Mouse (Mus musculus): ENCODE measurements around the gene Cdca7l. TPM values are rescaled to one million over a fixed set of nuclear protein-coding genes. Genes with fewer than 3 reads are reported as not detected.

The Cdca7l gene
- total and polyA plus RNA-seq, 2 experiments from 2014 or later: 4.4 to 5.9 TPM

- TF ChIP-seq CTCF (IDR thresholded peaks at IDR 0.05; ENCODE audit: low read depth): no peak
- WGBS: 25% methylated on average over 11 of the region's 12 CpGs
- H3K27me3 ChIP-seq (ENCODE audit: insufficient read depth, low read length): 0 out of 2 replicates have a peak, but pooled peaks cover 3% of the 10 kb centered on the region
- peaks cover 10% of the 10 kb centered on the region for H3K4me1 ChIP-seq (ENCODE audit: insufficient read depth, low read length)
- no peaks in the 10 kb centered on the region for H3K9me3 ChIP-seq (ENCODE audit: low read length)
- H3K9ac ChIP-seq (replicated peaks; ENCODE audit: low read length): no peak overlapping the region
- H3K36me3 ChIP-seq (ENCODE audit: insufficient read depth, low read length): no peaks in the 10 kb centered on the region
- DNase-seq (ENCODE audit: low spot score): peak; percentile 34
- no peak overlapping the region for H3K27ac ChIP-seq
- peak; percentile 48; the same call in 1 of the 2 replicates for ATAC-seq
- H3K4me2 ChIP-seq (ENCODE audit: low read depth, low read length): peak overlapping the region; percentile 48; the same call in 1 of the 2 replicates
- H3K4me3 ChIP-seq (ENCODE audit: low read length): no peak overlapping the region
Measured at GRCm38 (mm10) chr12:117807637-117808036, 3.5 kb downstream of the Cdca7l start.

GRCm38 (mm10) chr12:117808355-117809326, 4.6 kb downstream of the Cdca7l start:
- ATAC-seq (no peak), DNase-seq (ENCODE audit: low spot score) (no peak)
- Histone ChIP-seq H3K27me3 (ENCODE audit: insufficient read depth, low read length) (0 out of 2 replicates have a peak, but pooled peaks cover 3% of the 10 kb centered on the region), H3K9ac (replicated peaks; ENCODE audit: low read length) (no peak overlapping the region), H3K4me3 (ENCODE audit: low read length) (0 out of 2 replicates have a peak overlapping the region, but pooled peaks have one; percentile 11), H3K9me3 (ENCODE audit: low read length) (no peaks in the 10 kb centered on the region), H3K4me2 (ENCODE audit: low read depth, low read length) (peak overlapping the region; percentile 48), H3K27ac (no peak overlapping the region), H3K36me3 (ENCODE audit: insufficient read depth, low read length) (no peaks in the 10 kb centered on the region), H3K4me1 (ENCODE audit: insufficient read depth, low read length) (peaks cover 10% of the 10 kb centered on the region)
- WGBS: 21% methylated on average over 17 of the region's 17 CpGs
- no peak for TF ChIP-seq CTCF (IDR thresholded peaks at IDR 0.05; ENCODE audit: low read depth)

- H3K36me3 ChIP-seq (ENCODE audit: insufficient read depth, low read length): no peaks in the 10 kb centered on the region
- H3K27me3 ChIP-seq (ENCODE audit: insufficient read depth, low read length): 0 out of 2 replicates have a peak, but pooled peaks cover 3% of the 10 kb centered on the region
- peaks cover 10% of the 10 kb centered on the region for H3K4me1 ChIP-seq (ENCODE audit: insufficient read depth, low read length)
- no peak for TF ChIP-seq CTCF (IDR thresholded peaks at IDR 0.05; ENCODE audit: low read depth)
- no peaks in the 10 kb centered on the region for H3K9me3 ChIP-seq (ENCODE audit: low read length)
- DNase-seq (ENCODE audit: low spot score): no peak
- peak; percentile 37; the same call in 1 of the 2 replicates for ATAC-seq
- WGBS: 30% methylated on average over 10 of the region's 10 CpGs
- H3K9ac ChIP-seq (replicated peaks; ENCODE audit: low read length): no peak overlapping the region
- no peak overlapping the region for H3K4me3 ChIP-seq (ENCODE audit: low read length)
- H3K4me2 ChIP-seq (ENCODE audit: low read depth, low read length): no peak overlapping the region
- no peak overlapping the region for H3K27ac ChIP-seq
Measured at GRCm38 (mm10) chr12:117809327-117810017, 5.4 kb downstream of the Cdca7l start.

- H3K4me1 ChIP-seq (ENCODE audit: insufficient read depth, low read length): peaks cover 10% of the 10 kb centered on the region
- ATAC-seq (0 out of 2 replicates have a peak, but pooled peaks have one; percentile 19), DNase-seq (ENCODE audit: low spot score) (peak; percentile 15)
- no peak for TF ChIP-seq CTCF (IDR thresholded peaks at IDR 0.05; ENCODE audit: low read depth)
- WGBS: 23% methylated on average over 11 of the region's 11 CpGs
- H3K27me3 ChIP-seq (ENCODE audit: insufficient read depth, low read length): 0 out of 2 replicates have a peak, but pooled peaks cover 3% of the 10 kb centered on the region
- H3K27ac ChIP-seq: no peak overlapping the region
- H3K4me2 ChIP-seq (ENCODE audit: low read depth, low read length): no peak overlapping the region
- no peak overlapping the region for H3K4me3 ChIP-seq (ENCODE audit: low read length)
- H3K36me3 ChIP-seq (ENCODE audit: insufficient read depth, low read length): no peaks in the 10 kb centered on the region
- H3K9me3 ChIP-seq (ENCODE audit: low read length): no peaks in the 10 kb centered on the region
- H3K9ac ChIP-seq (replicated peaks; ENCODE audit: low read length): no peak overlapping the region
Measured at GRCm38 (mm10) chr12:117810074-117810473, 6.0 kb downstream of the Cdca7l start.

GRCm38 (mm10) chr12:117820138-117820858, 16.2 kb downstream of the Cdca7l start:
- Histone ChIP-seq H3K4me3 (ENCODE audit: low read length) (no peak overlapping the region), H3K4me1 (ENCODE audit: insufficient read depth, low read length) (no peaks in the 10 kb centered on the region), H3K36me3 (ENCODE audit: insufficient read depth, low read length) (no peaks in the 10 kb centered on the region), H3K27ac (no peak overlapping the region), H3K27me3 (ENCODE audit: insufficient read depth, low read length) (no peaks in the 10 kb centered on the region; the same call in 1 of the 2 replicates), H3K9me3 (ENCODE audit: low read length) (no peaks in the 10 kb centered on the region), H3K4me2 (ENCODE audit: low read depth, low read length) (no peak overlapping the region), H3K9ac (replicated peaks; ENCODE audit: low read length) (no peak overlapping the region)
- ATAC-seq: 0 out of 2 replicates have a peak, but pooled peaks have one; percentile 51
- DNase-seq (ENCODE audit: low spot score): peak; percentile 80
- TF ChIP-seq CTCF (IDR thresholded peaks at IDR 0.05; ENCODE audit: low read depth): peak; percentile 77
- WGBS: 48% methylated on average over 4 of the region's 4 CpGs

- no peak for ATAC-seq
- no peak overlapping the region for H3K9ac ChIP-seq (replicated peaks; ENCODE audit: low read length)
- no peaks in the 10 kb centered on the region for H3K9me3 ChIP-seq (ENCODE audit: low read length)
- H3K4me2 ChIP-seq (ENCODE audit: low read depth, low read length): no peak overlapping the region
- peak; percentile 69 for TF ChIP-seq CTCF (IDR thresholded peaks at IDR 0.05; ENCODE audit: low read depth)
- H3K27ac ChIP-seq: no peak overlapping the region
- no peaks in the 10 kb centered on the region for H3K36me3 ChIP-seq (ENCODE audit: insufficient read depth, low read length)
- peak; percentile 16 for DNase-seq (ENCODE audit: low spot score)
- H3K4me1 ChIP-seq (ENCODE audit: insufficient read depth, low read length): no peaks in the 10 kb centered on the region
- H3K27me3 ChIP-seq (ENCODE audit: insufficient read depth, low read length): no peaks in the 10 kb centered on the region; the same call in 1 of the 2 replicates
- no peak overlapping the region for H3K4me3 ChIP-seq (ENCODE audit: low read length)
Measured at GRCm38 (mm10) chr12:117820859-117821221, 16.8 kb downstream of the Cdca7l start.
